Mouse (Mus musculus) spleen, adult 2 months (tissue): ENCODE measurements around the gene Capsl. TPM values are rescaled to one million over a fixed set of nuclear protein-coding genes. Genes with fewer than 3 reads are reported as not detected.

Experiments used
- DNase-seq, 2 experiments: peaks; one replicate each; pipeline versions ENCODE4 v3.0.0 to v3.0.0-alpha.2; 2012 to 2021; ENCODE audit warnings: low spot score in 2 of 2, low read depth in 1 of 2
- H3K27ac ChIP-seq: fragments of 200-500 bp; 2 replicates; pipeline ENCODE4 v1.5.1; 2012; ENCODE audit warnings: low read length, inconsistent platforms; ENCODE audit not compliant: insufficient read depth
- H3K27me3 ChIP-seq: fragments of 200-500 bp; 2 replicates; pipeline ENCODE4 v1.6.1; 2012; ENCODE audit warnings: mild to moderate bottlenecking, moderate library complexity, low read length, inconsistent platforms; ENCODE audit not compliant: control insufficient read depth, insufficient read depth
- H3K36me3 ChIP-seq: fragments of 200-500 bp; 2 replicates; pipeline ENCODE4 v1.6.1; 2012; ENCODE audit warnings: mild to moderate bottlenecking, low read length, inconsistent platforms; ENCODE audit not compliant: control insufficient read depth, insufficient read depth
- H3K4me1 ChIP-seq: fragments of 200-500 bp; 2 replicates; pipeline ENCODE4 v1.6.1; 2011; ENCODE audit warnings: inconsistent platforms; ENCODE audit not compliant: control insufficient read depth, insufficient read depth, insufficient read length
- H3K4me3 ChIP-seq: fragments of 200-500 bp; 2 replicates; pipeline ENCODE4 v1.5.1; 2011; ENCODE audit warnings: mild to moderate bottlenecking, inconsistent platforms; ENCODE audit not compliant: insufficient read depth, insufficient read length; ENCODE audit errors: extremely low read depth
- CTCF ChIP-seq: fragments of 200-500 bp; IDR thresholded peaks from 2 replicates; pipeline ENCODE4 v1.5.1; 2011; ENCODE audit warnings: mild to moderate bottlenecking, inconsistent platforms; ENCODE audit not compliant: insufficient read depth, insufficient read length, insufficient replicate concordance; ENCODE audit errors: extremely low read depth
- POLR2A ChIP-seq: fragments of 200-500 bp; IDR thresholded peaks from 2 replicates; pipeline ENCODE4 v1.6.1; 2011; ENCODE audit warnings: low read depth, low read length, inconsistent platforms
- WGBS: fragments of 180-500 bp; shearing (Covaris S2); methylation state at CpG from one replicate; pipeline ENCODE4 v1.1.7; 2018; 5-methylcytosine and 5-hydroxymethylcytosine counted together
- polyA plus RNA-seq: library from polyadenylated mRNA; depleted of rRNA; stranded (reverse); fragments of >200 nt; gene quantifications from 2 replicates; pipeline ENCODE4 v1.2.3, GENCODE M21; 2012

Gene Capsl
- polyA plus RNA-seq, 1 experiment = 0.12 TPM

GRCm38 (mm10) chr15:9454198-9454597 is 18.4 kb downstream of the Capsl start:
- TF ChIP-seq POLR2A (no peak), CTCF (no peak)
- 87% methylated on average over 4 of the region's 4 CpGs for WGBS

GRCm38 (mm10) chr15:9455241-9455640 is 19.4 kb downstream of the Capsl start:
- peak; percentile 66; the same call in 1 of the 2 replicates for TF ChIP-seq CTCF
- no peak for TF ChIP-seq POLR2A
- peak; percentile 41 to 58 for DNase-seq
- WGBS = 55% methylated on average over 4 of the region's 4 CpGs
- H3K4me1 ChIP-seq = no peaks in the 10 kb centered on the region
- no peak overlapping the region for H3K4me3 ChIP-seq
- H3K36me3 ChIP-seq = no peaks in the 10 kb centered on the region
- no peak overlapping the region for H3K27ac ChIP-seq
- no peaks in the 10 kb centered on the region for H3K27me3 ChIP-seq

More at GRCm38 (mm10) chr15:9454198-9454597, 18.4 kb downstream of the Capsl start:
- Histone ChIP-seq H3K36me3 (no peaks in the 10 kb centered on the region), H3K27me3 (no peaks in the 10 kb centered on the region), H3K4me3 (no peak overlapping the region), H3K27ac (no peak overlapping the region), H3K4me1 (no peaks in the 10 kb centered on the region)
- no peak for DNase-seq

- peaks cover 7% of the 10 kb centered on the region; the same call in 1 of the 2 replicates for H3K4me1 ChIP-seq
- TF ChIP-seq CTCF (no peak), POLR2A (no peak)
- DNase-seq = peak; percentile 13 to 53
- H3K4me3 ChIP-seq = peak overlapping the region; percentile 8; the same call in 1 of the 2 replicates
- H3K36me3 ChIP-seq = no peaks in the 10 kb centered on the region
- H3K27ac ChIP-seq = peak overlapping the region; percentile 60
- WGBS = 7% methylated on average over 7 of the region's 7 CpGs
- no peaks in the 10 kb centered on the region for H3K27me3 ChIP-seq
Measured at GRCm38 (mm10) chr15:9463521-9464027, 27.7 kb downstream of the Capsl start.

GRCm38 (mm10) chr15:9464039-9464438 is 28.2 kb downstream of the Capsl start:
- Histone ChIP-seq H3K4me1 (peaks cover 7% of the 10 kb centered on the region; the same call in 1 of the 2 replicates), H3K4me3 (no peak overlapping the region), H3K27me3 (no peaks in the 10 kb centered on the region), H3K27ac (no peak overlapping the region), H3K36me3 (no peaks in the 10 kb centered on the region)
- WGBS = 0% methylated on average over 1 of the region's 1 CpGs
- TF ChIP-seq CTCF (no peak), POLR2A (no peak)
- DNase-seq = no peak

- H3K4me3 ChIP-seq = no peak overlapping the region
- no peak overlapping the region for H3K27ac ChIP-seq
- DNase-seq = no peak
- no peak for TF ChIP-seq CTCF
- TF ChIP-seq POLR2A = no peak
- H3K4me1 ChIP-seq = 0 out of 2 replicates have a peak, but pooled peaks cover 2% of the 10 kb centered on the region
- WGBS = 83% methylated on average over 4 of the region's 4 CpGs
- no peaks in the 10 kb centered on the region for H3K27me3 ChIP-seq
- no peaks in the 10 kb centered on the region for H3K36me3 ChIP-seq
Measured at GRCm38 (mm10) chr15:9471053-9471685, 35.3 kb downstream of the Capsl start.

GRCm38 (mm10) chr15:9472167-9472566 is 36.3 kb downstream of the Capsl start:
- TF ChIP-seq CTCF (no peak), POLR2A (no peak)
- Histone ChIP-seq H3K4me1 (0 out of 2 replicates have a peak, but pooled peaks cover 2% of the 10 kb centered on the region), H3K4me3 (no peak overlapping the region), H3K27me3 (no peaks in the 10 kb centered on the region), H3K36me3 (no peaks in the 10 kb centered on the region), H3K27ac (no peak overlapping the region)
- peak in 1 of 2 experiments; percentile 4 for DNase-seq
- WGBS = 16% methylated on average over 3 of the region's 3 CpGs

GRCm38 (mm10) chr15:9472618-9473017 is 36.8 kb downstream of the Capsl start:
- TF ChIP-seq CTCF (no peak), POLR2A (no peak)
- H3K27me3 ChIP-seq = no peaks in the 10 kb centered on the region
- no peak overlapping the region for H3K27ac ChIP-seq
- no peak overlapping the region for H3K4me3 ChIP-seq
- H3K36me3 ChIP-seq = no peaks in the 10 kb centered on the region
- WGBS = 59% methylated on average over 3 of the region's 3 CpGs
- 0 out of 2 replicates have a peak, but pooled peaks cover 2% of the 10 kb centered on the region for H3K4me1 ChIP-seq
- no peak for DNase-seq
